Mouse (Mus musculus) intestine, postnatal 0 days (tissue): ENCODE data around the gene Pik3cd. TPM values are rescaled to one million over a fixed set of nuclear protein-coding genes. Genes with fewer than 3 reads are reported as not detected.
A peak's percentile ranks its signal among the peaks of the same experiment; 100 is the strongest.

ENCODE experiments used
- ATAC-seq: fragments of 200-750 bp; cut with Nextera tagmentation; 2 replicates; pipeline ENCODE4 v1.8.0; 2017; ENCODE audit warnings: mild to moderate bottlenecking, moderate TSS enrichment, moderate library complexity
- H3K27ac ChIP-seq: fragments of 300-500 bp; sonication (generic); 2 replicates; pipeline ENCODE4 v1.5.1; 2014; ENCODE audit warnings: mild to moderate bottlenecking, low read depth, low read length, moderate library complexity
- H3K27me3 ChIP-seq: fragments of 300-500 bp; sonication (generic); replicated peaks from 2 replicates; pipeline ENCODE4 v1.6.1; 2014; ENCODE audit warnings: low read length, mixed read lengths; ENCODE audit not compliant: control insufficient read depth, insufficient read depth
- H3K36me3 ChIP-seq: fragments of 300-500 bp; sonication (generic); 2 replicates; pipeline ENCODE4 v1.6.1; 2014; ENCODE audit warnings: mild to moderate bottlenecking, moderate library complexity; ENCODE audit not compliant: control insufficient read depth, insufficient read depth
- H3K4me1 ChIP-seq: fragments of 300-500 bp; sonication (generic); replicated peaks from 2 replicates; pipeline ENCODE4 v1.6.1; 2014; ENCODE audit warnings: antibody characterized with exemption, low read length, mixed read lengths; ENCODE audit not compliant: control insufficient read depth, insufficient read depth
- H3K4me2 ChIP-seq: fragments of 300-500 bp; sonication (generic); replicated peaks from 2 replicates; pipeline ENCODE4 v1.6.1; 2014; ENCODE audit warnings: low read depth, mild to moderate bottlenecking, moderate library complexity
- H3K4me3 ChIP-seq: fragments of 300-500 bp; sonication (generic); 2 replicates; pipeline ENCODE4 v1.5.1; 2014; ENCODE audit warnings: low read depth, low read length
- H3K9ac ChIP-seq: fragments of 300-500 bp; sonication (generic); 2 replicates; pipeline ENCODE4 v1.6.1; 2014; ENCODE audit warnings: mild to moderate bottlenecking, low read depth, low read length
- H3K9me3 ChIP-seq: fragments of 300-500 bp; sonication (generic); 2 replicates; pipeline ENCODE4 v1.6.1; 2016; ENCODE audit warnings: mixed run types; ENCODE audit not compliant: control insufficient read depth
- CTCF ChIP-seq: sonication (generic); IDR thresholded peaks from 2 replicates; pipeline ENCODE4 v1.5.1; 2016; ENCODE audit warnings: low read depth, mild to moderate bottlenecking, control low read depth, antibody characterized with exemption, moderate library complexity
- WGBS: fragments of 180-500 bp; shearing (Covaris S2); extraction: QIAGEN DNeasy Blood & Tissue Kit; methylation state at CpG from one replicate; pipeline ENCODE4 v1.1.7; 2014; 5-methylcytosine and 5-hydroxymethylcytosine counted together
- polyA plus RNA-seq: library from polyadenylated mRNA; unstranded; fragments of >200 nt; fragmentation: Nextera tagmentation; extraction: Ambion mirVana; gene quantifications from 2 replicates; pipeline ENCODE4 v1.2.1, GENCODE M21; 2015

Gene Pik3cd
- polyA plus RNA-seq, 1 experiment from 2014 or later: 2.5 TPM

DNA sequence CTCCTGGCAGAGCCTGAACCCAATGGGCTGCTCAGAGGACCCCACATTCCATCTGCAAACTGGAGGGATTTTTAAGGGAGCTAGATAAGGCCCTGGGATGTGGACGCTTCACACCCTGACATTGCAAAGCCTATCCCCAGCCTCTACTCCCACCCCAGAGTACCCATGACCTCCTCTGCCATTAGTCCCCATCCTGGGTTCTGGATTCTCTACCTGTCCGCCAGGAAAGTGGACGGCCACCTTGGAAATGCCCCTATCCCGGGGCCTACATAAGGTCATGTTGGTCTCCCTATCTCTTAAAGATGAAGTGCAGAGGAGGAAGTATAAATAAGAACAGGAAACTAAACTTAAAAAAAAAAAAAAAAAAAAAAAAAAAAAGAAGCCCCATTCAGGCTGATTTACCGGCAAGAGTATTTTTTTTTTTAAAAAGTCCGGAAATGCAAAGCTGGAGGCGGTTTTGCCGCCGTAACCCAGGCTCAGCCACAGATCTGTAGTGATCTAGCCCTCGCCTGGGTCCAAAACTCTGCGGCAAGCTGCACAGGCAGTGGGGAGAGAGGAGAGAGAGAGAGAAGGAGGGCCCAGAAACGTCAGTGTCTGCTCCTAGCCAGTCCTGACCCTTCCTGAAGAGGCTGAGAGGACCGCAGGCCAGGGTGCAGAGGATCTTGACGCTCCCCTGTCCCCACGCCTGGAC, 4.7 kb downstream of the Pik3cd start:
- no peak for TF ChIP-seq CTCF
- peak; percentile 21 for ATAC-seq
- Histone ChIP-seq H3K4me3 (peak overlapping the region; percentile 54), H3K27me3 (no peaks in the 10 kb centered on the region), H3K36me3 (no peaks in the 10 kb centered on the region), H3K27ac (peak overlapping the region; percentile 42; the same call in 1 of the 2 replicates), H3K4me1 (no peaks in the 10 kb centered on the region), H3K9me3 (no peaks in the 10 kb centered on the region), H3K4me2 (peak overlapping the region; percentile 89), H3K9ac (no peak overlapping the region)
- 29% methylated on average over 15 of the region's 15 CpGs for WGBS

DNA sequence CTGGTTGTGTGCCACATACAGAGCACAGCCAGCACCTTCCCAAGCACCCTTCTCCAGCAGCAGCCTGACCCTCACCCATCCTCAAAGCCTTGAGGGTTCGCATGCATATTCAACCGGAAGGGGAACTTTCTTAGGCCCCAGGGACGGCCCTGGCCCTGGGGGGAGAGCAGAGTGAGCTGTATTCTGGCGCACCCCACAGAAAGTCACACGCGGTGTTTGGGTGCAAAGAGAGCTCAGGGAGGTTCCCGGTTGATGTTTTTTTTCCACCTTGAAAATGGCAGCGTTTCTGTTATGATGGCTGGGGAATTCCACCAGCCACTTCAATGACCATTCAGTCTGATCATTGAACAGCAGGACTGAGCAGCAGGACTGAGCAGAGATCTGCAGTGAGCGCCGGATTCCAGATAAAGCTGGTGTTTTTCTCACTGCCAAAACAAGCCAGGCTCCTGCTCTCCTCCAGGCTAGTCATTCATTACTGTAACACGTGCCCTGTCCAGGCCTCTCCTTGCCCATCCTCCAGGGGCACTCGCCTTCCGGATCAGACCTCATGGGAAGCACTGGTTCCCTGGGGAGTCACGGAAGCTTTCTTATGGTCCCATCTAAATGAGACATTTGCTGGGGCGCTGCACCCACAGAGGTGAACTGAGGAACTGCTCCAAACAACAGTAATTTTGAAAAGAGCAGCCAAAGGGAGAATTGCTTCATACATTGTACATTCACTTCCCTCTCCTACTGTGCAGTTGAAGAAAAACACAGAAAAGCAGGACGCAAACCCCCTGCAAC, 6.0 kb downstream of the Pik3cd start:
- Histone ChIP-seq H3K27me3 (no peaks in the 10 kb centered on the region), H3K9ac (no peak overlapping the region), H3K4me3 (no peak overlapping the region), H3K27ac (no peak overlapping the region), H3K9me3 (no peaks in the 10 kb centered on the region), H3K4me2 (no peak overlapping the region; the same call in 1 of the 2 replicates), H3K36me3 (no peaks in the 10 kb centered on the region), H3K4me1 (no peaks in the 10 kb centered on the region)
- peak; percentile 39 for TF ChIP-seq CTCF
- ATAC-seq: 0 out of 2 replicates have a peak, but pooled peaks have one; percentile 31
- WGBS: 45% methylated on average over 16 of the region's 16 CpGs

DNA sequence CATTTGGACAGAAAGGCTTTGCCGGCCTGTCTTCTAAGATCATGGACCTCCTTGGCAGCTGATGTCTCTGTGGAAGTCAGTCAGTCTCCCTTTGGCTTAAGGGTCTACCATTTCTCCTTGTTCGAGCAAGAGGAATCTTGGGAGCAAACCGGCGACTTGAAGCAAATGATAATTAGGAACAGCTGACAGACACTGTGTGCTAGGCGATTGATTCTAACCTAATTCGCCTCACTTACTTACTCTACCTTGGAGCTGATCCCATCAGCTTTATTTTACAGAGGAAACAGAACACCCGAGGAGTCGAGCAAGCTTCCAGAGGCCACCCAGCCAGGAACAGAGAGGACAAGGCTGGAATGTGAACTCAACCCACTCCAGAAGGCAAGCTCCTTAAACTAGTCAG, 11.0 kb downstream of the Pik3cd start:
- ATAC-seq: no peak
- H3K4me1 ChIP-seq: no peaks in the 10 kb centered on the region
- 79% methylated on average over 8 of the region's 8 CpGs for WGBS

DNA sequence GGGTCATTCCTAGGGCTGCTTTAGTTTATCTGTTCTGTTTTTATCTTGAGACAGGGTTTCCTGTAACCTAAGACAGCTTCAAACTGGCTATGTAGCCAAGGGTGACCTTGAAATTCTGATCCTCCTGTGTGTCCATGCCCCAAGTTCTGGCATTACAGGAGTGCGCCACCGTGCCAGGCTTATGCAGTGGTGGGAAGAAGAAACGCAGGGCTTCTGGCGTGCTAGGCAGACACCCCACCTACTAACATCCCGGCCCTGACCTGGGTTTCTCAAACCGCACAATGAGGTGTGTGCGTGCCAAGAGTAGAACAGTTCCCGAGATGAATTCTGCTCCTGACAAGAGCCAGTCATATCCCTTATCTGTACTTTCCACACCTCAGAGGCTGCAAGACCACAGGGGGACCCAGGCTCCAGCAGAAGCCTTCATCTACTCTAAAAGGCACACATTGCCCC, 11.5 kb downstream of the Pik3cd start:
- H3K9me3 ChIP-seq: no peaks in the 10 kb centered on the region
- H3K4me3 ChIP-seq: no peak overlapping the region
- H3K27me3 ChIP-seq: no peaks in the 10 kb centered on the region
- H3K36me3 ChIP-seq: no peaks in the 10 kb centered on the region
- no peak overlapping the region for H3K27ac ChIP-seq
- H3K4me1 ChIP-seq: no peaks in the 10 kb centered on the region
- 86% methylated on average over 8 of the region's 8 CpGs for WGBS
- H3K9ac ChIP-seq: no peak overlapping the region
- H3K4me2 ChIP-seq: no peak overlapping the region
- no peak for TF ChIP-seq CTCF
- no peak for ATAC-seq

More for the DNA sequence above, 11.0 kb downstream of the Pik3cd start:
- no peak overlapping the region for H3K9ac ChIP-seq
- no peaks in the 10 kb centered on the region for H3K9me3 ChIP-seq
- no peak overlapping the region for H3K27ac ChIP-seq
- H3K27me3 ChIP-seq: no peaks in the 10 kb centered on the region
- no peak for TF ChIP-seq CTCF
- no peak overlapping the region for H3K4me3 ChIP-seq
- no peak overlapping the region for H3K4me2 ChIP-seq
- H3K36me3 ChIP-seq: no peaks in the 10 kb centered on the region

DNA sequence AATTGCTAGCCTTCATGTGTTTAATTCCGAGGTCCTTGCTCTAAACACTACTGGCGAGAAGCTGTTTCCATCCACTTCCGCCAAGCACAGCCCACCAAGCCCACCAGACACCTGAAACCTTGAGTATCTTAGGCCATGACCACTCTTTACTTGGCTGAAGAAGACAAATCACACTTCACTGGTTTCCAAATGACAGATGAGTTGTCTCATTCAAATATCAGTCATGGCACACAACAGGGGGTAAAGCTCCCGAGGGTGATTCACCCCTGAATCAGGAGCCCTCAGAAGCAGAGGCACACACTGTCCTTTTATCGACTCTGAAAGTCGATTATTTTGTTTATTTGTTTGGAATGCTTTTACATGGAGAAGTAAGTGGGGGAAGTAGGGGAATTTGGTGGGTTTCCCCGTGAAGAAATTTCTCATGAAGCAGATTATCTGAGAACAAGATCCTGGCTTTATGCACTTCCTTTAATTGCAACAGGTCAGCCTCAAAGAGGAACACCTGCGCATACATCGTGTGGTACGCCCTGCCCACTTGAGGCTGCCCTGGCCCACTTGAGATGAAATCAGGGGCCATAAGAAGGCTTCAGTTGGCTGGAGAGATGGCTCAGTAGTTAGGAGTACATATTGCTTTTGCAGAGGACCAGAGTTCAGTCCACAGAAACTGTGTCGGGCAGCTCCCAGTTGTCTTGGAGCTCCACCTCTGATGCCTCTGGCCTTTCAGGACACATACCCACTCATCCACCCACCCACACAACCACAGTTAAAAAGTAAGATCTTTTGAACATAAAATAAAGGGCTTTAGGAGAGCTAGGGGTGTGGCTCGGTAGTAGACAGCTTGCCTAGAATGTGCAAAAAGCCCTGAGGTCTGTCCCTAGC, 12.3 kb downstream of the Pik3cd start:
- ATAC-seq: no peak
- Histone ChIP-seq H3K4me1 (no peaks in the 10 kb centered on the region), H3K9ac (no peak overlapping the region), H3K4me2 (no peak overlapping the region), H3K9me3 (no peaks in the 10 kb centered on the region), H3K27ac (no peak overlapping the region), H3K27me3 (no peaks in the 10 kb centered on the region), H3K4me3 (no peak overlapping the region), H3K36me3 (no peaks in the 10 kb centered on the region)
- no peak for TF ChIP-seq CTCF
- WGBS: 80% methylated on average over 12 of the region's 12 CpGs

DNA sequence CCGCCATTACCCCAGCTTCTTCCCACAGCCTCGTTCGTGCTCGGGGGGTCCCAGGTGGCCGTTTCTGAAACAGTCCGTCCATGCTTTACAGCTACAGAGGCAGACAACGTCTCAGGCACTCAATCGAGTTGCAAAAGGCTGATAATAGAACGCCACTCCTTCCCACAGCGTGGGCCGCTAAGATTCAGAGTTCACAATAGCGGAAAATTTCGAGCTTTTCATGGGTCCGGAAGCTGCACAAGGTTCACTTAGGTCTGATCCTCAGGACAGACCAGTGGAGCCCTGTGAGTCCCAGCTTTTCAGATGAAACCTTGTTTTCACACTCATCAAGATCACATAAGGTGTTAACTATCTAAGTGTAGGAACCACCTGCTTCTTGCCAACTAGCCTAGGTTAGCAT, 13.5 kb downstream of the Pik3cd start:
- Histone ChIP-seq H3K4me3 (no peak overlapping the region), H3K9ac (no peak overlapping the region), H3K27me3 (no peaks in the 10 kb centered on the region), H3K9me3 (no peaks in the 10 kb centered on the region), H3K27ac (no peak overlapping the region), H3K4me1 (0 out of 2 replicates have a peak, but pooled peaks cover 1% of the 10 kb centered on the region), H3K4me2 (no peak overlapping the region), H3K36me3 (no peaks in the 10 kb centered on the region)
- no peak for TF ChIP-seq CTCF
- 80% methylated on average over 14 of the region's 14 CpGs for WGBS
- no peak for ATAC-seq
